Mouse (Mus musculus) adipocyte (in vitro differentiated cells): Measurements from ENCODE around the gene Cfap206.
"Not testable (repeated sequence)": the region's sequence is repeated elsewhere in the genome, so short reads cannot be mapped to it uniquely, and the experiment has no call there.

Experiments
- DNase-seq: peaks from one replicate; pipeline ENCODE4 v3.0.0-alpha.2; 2016; ENCODE audit warnings: low spot score

Gene Cfap206

GRCm38 (mm10) chr4:34729851-34730341, at the start of gene Cfap206:
TSS of gene Cfap206 (minus strand) at chr4:34730206.
- no peak for DNase-seq

- peak; percentile 85 for DNase-seq
These were observed 47.9 kb upstream of the Cfap206 start, which contains the start of gene Smim8 for GRCm38 (mm10) chr4:34777677-34778527. TSS of gene Smim8 (minus strand) at chr4:34778423.

GRCm38 (mm10) chr4:34771652-34772371, 41.8 kb upstream of the Cfap206 start:
- DNase-seq, result no peak

DNA sequence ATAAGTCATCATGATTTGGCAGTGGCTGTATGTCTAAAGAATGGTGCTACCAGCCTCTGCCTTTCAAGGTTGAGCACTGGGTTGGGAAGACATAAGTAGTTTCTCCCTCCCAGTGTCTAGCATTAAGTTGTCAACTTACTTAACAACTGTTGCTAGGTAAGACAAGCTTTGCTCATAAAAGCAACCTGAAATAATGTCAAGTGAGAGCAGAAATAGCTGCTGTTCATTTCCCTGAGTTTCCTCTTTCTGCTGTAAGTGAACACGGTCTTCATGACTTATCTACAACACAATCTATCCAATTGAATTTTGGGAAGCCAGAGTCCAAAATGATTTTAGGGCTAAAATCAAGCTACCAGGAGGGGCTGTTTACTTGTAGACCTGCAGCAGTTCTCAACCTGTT, 26.2 kb upstream of the Cfap206 start, which contains the start of gene Gm136:
TSS of gene Gm136 (minus strand) at position 101 of the 400 bp plus-strand sequence.
- no peak for DNase-seq

GRCm38 (mm10) chr4:34749236-34749635, 19.2 kb upstream of the Cfap206 start:
- DNase-seq, result no peak

DNA sequence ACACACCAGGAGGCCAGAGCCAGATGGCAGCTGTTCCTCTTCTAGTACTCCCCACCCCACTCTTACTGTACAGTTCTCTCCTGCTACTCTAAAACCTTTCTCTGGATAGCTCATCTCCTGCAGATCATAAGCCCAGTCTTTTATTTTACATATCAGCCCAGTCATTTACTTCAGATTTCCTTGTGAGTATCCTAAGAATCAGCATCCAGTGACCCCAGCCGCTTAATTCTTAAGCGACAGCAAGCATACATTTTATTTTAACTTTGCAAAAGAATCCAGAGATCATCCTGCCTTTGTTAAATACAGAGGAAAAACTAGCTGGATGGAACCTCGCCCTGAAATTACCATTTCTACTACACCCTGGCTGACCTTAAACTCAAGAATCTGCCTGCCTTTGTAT, 4.5 kb upstream of the Cfap206 start:
- no peak for DNase-seq

- DNase-seq, result not testable (repeated sequence)
These were observed 3.4 kb upstream of the Cfap206 start for GRCm38 (mm10) chr4:34733415-34733814.

- not testable (repeated sequence) for DNase-seq
These were observed 4.3 kb downstream of the Cfap206 start for GRCm38 (mm10) chr4:34725710-34726109.

GRCm38 (mm10) chr4:34724306-34724705, 5.7 kb downstream of the Cfap206 start:
- no peak for DNase-seq

- peak; percentile 12 for DNase-seq
These were observed 6.8 kb downstream of the Cfap206 start for GRCm38 (mm10) chr4:34723186-34723585.

DNA sequence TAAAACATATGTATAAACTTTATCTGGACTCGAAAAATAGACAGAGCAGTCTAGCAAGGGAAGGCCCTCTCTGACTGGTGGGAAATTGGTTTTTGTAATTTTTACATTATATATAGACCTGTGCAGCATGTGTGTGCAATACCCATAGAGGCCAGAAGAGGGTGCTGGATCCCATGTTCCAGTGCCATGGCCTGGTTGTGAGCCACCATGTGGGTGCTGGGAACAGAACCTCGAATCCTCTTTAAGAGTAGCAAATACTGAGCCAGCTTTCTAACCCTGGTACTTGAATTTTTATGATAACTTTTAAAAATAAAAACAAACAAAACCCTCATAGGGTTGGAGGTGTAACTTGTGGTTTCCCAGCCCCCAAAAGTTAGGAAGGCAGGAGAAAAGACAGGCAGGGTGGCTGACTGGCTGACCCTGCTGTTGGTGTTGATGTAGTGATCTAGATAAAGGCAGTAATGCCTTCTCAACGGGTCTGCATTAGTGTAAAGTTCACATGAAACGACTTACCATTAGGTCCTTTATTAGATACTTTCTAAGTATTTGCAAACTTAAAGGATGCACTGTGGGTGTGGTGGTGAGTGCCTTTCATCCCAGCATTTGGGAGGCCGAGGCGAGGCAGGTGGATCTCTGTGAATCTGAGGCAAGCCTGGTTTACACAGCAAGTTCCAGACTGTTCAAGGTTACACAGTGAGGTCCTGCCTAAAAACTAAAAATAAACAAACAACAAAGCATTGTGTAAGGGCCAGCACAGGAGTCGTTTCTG, 9.7 kb downstream of the Cfap206 start:
- DNase-seq, result no peak

DNA sequence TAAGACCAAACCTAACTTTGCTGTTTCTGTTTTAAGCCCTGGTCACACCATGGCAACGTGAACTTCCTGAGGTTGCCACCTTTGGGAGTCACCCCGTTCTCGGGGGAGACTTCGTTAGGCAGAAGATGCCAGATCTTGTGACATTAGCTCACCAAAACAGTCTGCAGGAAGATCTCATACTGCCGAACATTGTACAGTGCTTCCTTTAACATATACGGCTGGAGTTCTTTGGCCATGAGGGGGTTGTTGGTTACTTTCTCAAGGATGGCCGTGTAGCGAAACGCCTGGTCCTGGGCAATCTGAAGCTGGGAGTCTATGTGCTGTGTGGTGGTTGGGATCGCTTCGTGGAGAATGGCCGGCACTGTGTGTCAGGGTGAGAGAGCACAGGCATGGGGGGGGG, 10.6 kb downstream of the Cfap206 start:
- DNase-seq, result no peak

DNA sequence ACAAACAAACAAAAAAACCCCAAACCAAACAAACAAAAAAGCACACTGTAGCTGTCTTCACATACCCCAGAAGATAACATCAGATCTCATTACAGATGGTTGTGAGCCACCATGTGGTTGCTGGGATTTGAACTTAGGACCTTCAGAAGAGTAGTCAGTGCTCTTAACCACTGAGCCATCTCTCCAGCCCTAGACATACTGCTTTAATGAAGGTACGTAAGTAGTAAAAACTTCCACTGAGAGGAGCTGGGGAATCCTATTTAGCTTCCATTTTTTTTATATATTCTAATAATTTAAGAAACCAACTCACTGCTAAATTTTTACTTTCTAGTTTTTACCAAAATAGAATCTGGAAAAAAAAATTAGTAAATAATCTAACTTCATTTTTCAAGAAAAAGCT, 14.9 kb downstream of the Cfap206 start:
- DNase-seq, result no peak

GRCm38 (mm10) chr4:34708127-34708526, 21.9 kb downstream of the Cfap206 start:
- DNase-seq, result no peak

- no peak for DNase-seq
These were observed 22.8 kb downstream of the Cfap206 start for GRCm38 (mm10) chr4:34707248-34707647.

GRCm38 (mm10) chr4:34703029-34703428, 27.0 kb downstream of the Cfap206 start:
- DNase-seq, result no peak

GRCm38 (mm10) chr4:34702231-34702630, 27.8 kb downstream of the Cfap206 start:
- DNase-seq, result no peak

DNA sequence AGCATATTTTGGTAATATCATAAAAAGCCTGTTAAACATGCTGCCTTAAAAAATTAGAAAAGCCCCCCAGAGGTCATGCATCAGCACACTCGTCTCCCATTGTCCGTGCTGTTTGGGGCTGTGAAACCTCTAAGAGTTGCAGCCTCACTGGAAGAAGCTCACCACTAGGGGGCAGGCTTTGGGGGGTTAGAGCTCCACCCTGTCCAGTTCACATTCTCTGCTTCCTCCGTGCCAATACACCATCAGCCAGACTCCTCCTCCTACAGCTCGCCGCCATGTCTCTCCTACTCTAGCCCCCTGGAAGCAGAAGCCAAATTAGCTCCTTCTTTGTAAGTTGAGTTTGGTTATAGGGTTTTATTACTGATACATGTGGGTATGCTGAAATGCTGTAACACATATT, 28.5 kb downstream of the Cfap206 start:
- DNase-seq, result peak; percentile 18

DNA sequence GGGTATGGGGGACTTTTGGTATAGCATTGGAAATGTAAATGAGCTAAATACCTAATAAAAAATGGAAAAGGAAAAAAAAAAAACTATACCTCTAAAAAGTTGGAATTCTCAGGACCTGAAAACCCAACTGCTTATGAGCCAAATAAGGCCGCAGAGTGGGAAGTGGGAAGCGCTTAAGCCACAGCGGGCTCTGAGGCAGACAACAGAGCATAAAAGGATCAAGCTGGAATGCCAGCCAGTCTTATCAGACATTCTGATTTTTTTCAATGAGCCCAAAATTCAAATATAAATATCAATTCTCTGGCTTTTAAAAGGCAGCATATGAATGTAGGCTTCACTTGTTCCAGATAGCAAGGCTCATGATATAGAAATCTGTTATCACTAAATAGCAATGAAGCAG, 42.0 kb downstream of the Cfap206 start:
- DNase-seq, result no peak

DNA sequence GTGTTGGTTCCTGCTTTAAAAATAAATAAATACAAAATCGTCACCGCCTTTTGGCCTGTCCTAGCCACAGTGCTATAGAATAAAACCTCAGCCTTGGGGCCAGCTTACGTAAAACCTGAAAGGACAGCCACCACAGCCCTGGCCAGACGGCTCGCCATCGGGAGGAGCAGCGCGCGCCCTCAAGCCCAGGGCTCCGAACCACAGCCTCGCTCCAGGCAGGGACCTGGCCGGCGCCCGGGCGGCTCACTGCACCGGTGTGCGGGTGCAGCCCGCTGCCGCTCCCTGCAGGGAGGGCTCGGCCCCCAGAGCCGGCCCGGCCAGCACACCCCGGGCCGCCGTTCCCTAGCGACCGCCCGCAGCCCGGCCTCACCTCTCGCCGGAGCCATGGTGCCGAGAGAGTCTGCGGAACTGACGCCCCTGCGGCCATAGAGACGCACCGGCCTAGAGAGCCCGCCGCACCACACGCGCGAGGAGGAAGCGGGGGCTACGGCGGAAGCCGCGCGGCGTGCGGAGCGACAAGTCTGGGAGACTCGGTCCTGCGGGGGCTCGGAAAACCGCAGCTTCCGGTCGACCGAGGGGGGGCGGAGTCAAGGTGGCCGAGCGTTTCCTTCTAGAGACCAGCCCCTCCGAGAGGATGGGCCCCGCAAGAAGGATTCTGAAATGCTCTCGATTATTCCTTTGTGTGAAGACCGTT, 43.0 kb downstream of the Cfap206 start, which contains the start of gene Slc35a1:
TSS of gene Slc35a1 (minus strand) at position 565 of the 694 bp plus-strand sequence.
- DNase-seq, result peak; percentile 80

DNA sequence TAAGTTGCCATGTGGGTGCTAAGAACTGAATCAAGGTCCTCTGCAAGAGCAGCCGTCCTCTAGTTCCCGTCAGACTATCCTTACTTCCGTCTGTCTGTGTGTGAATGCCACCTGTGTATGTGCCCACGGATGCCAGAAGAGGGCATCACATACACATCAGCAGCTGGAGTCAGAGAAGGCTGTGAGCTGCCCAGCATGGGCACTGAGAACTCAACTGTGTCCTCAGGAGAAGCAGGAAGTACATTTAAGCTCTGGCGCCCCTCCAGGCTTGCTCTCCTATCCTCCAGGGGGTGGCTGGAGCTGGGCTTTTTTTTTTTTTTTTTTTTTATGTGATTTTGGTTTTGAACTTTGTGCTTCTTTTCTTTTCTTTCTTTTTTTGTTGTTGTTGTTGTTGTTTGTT, 49.5 kb downstream of the Cfap206 start:
- DNase-seq, result no peak
